In genomic region chr3:28780511-28780910, GRCm38 (mm10) we compare ENCODE assay signal across 8 mouse cellular contexts. TPM values are rescaled to one million over a fixed set of nuclear protein-coding genes. Genes with fewer than 3 reads are reported as not detected.
DNase-seq lines count a peak whose midpoint lies in the region; ATAC-seq and TF ChIP-seq lines count a peak whose summit lies in the region.

No protein-coding gene starts in this region.

- peaks cover 23% of the 10 kb centered on the region for H3K36me3 ChIP-seq in erythroblast, embryonic 14.5 days (ENCODE audit: control insufficient read depth)
- 0 out of 2 replicates have a peak, but pooled peaks cover 9% of the 10 kb centered on the region for H3K36me3 ChIP-seq in limb, embryonic 13.5 days
- no peaks in the 10 kb centered on the region for H3K36me3 ChIP-seq in stomach, postnatal 0 days (ENCODE audit: control insufficient read depth, insufficient read depth, low read length)

- no peak for TF ChIP-seq EP300 in stomach, postnatal 0 days (optimal IDR thresholded peaks at IDR 0.05)

- peaks cover 5% of the 10 kb centered on the region; the same call in 1 of the 2 replicates for H3K9me3 ChIP-seq in erythroblast, embryonic 14.5 days (ENCODE audit: control insufficient read depth, low read length)
- no peaks in the 10 kb centered on the region for H3K9me3 ChIP-seq in limb, embryonic 13.5 days
- no peaks in the 10 kb centered on the region for H3K9me3 ChIP-seq in stomach, postnatal 0 days (ENCODE audit: control insufficient read depth, low read length)

- H3K4me1 ChIP-seq in erythroblast, embryonic 14.5 days (ENCODE audit: control insufficient read depth), result peaks cover 67% of the 10 kb centered on the region
- peaks cover 9% of the 10 kb centered on the region; the same call in 1 of the 2 replicates for H3K4me1 ChIP-seq in limb, embryonic 13.5 days
- no peaks in the 10 kb centered on the region for H3K4me1 ChIP-seq in stomach, postnatal 0 days (replicated peaks; ENCODE audit: control insufficient read depth, insufficient read depth)

- H3K4me2 ChIP-seq in limb, embryonic 13.5 days (replicated peaks), result peak overlapping the region; percentile 96
- H3K4me2 ChIP-seq in stomach, postnatal 0 days (replicated peaks; ENCODE audit: low read depth), result peak overlapping the region; percentile 99

- H3K9ac ChIP-seq in limb, embryonic 13.5 days, result no peak overlapping the region
- H3K9ac ChIP-seq in stomach, postnatal 0 days (ENCODE audit: low read length), result no peak overlapping the region

- peaks cover 10% of the 10 kb centered on the region for H3K27me3 ChIP-seq in erythroblast, embryonic 14.5 days (ENCODE audit: control insufficient read depth)
- H3K27me3 ChIP-seq in limb, embryonic 13.5 days, result no peaks in the 10 kb centered on the region
- H3K27me3 ChIP-seq in stomach, postnatal 0 days (ENCODE audit: control insufficient read depth, insufficient read depth, low read length), result no peaks in the 10 kb centered on the region

- H3K4me3 ChIP-seq in erythroblast, embryonic 14.5 days (replicated peaks), result peak overlapping the region; percentile 89
- H3K4me3 ChIP-seq in limb, embryonic 13.5 days, result peak overlapping the region; percentile 83
- H3K4me3 ChIP-seq in stomach, postnatal 0 days (ENCODE audit: low read depth, low read length), result peak overlapping the region; percentile 63; the same call in 1 of the 2 replicates

- H3K27ac ChIP-seq in limb, embryonic 13.5 days, result no peak overlapping the region
- no peak overlapping the region for H3K27ac ChIP-seq in stomach, postnatal 0 days (replicated peaks)

- DNase-seq in right cerebral cortex, postnatal 10 days (ENCODE audit: low spot score in 2 of 2), result peak; percentile 25 to 34
- no peak for DNase-seq in right cerebral cortex, postnatal 25 days
- no peak for DNase-seq in stomach, postnatal 0 days (ENCODE audit: low spot score)
- no peak for DNase-seq in cerebellum, adult 8-10 months
- DNase-seq in cerebellum, adult 18-20 months, result no peak

- 72% methylated on average over 9 of the region's 9 CpGs for WGBS in limb, embryonic 13.5 days
- 77% methylated on average over 9 of the region's 9 CpGs for WGBS in stomach, postnatal 0 days

- ATAC-seq in erythroblast, adult 5-6 weeks (replicated peaks; ENCODE audit: low FRiP score, poor library complexity, severe bottlenecking), result no peak
- no peak for ATAC-seq in limb, embryonic 13.5 days (ENCODE audit: low FRiP score, low read depth)
- ATAC-seq in stomach, postnatal 0 days (ENCODE audit: low FRiP score, low TSS enrichment), result no peak

- no peak for TF ChIP-seq CTCF in stomach, postnatal 0 days (IDR thresholded peaks at IDR 0.05; ENCODE audit: low read depth)

RNA-seq across cellular contexts. Expression of gene Eif5a2, which starts 0.6 kb away (rescaled TPM):
- 0.05 and 0.10 TPM in 2 replicates for polyA plus RNA-seq in erythroblast, embryonic 14.5 days (2012)
- total RNA-seq in erythroblast, adult 5-6 weeks (2015; ENCODE audit: low replicate concordance), result 3.5 and 6.3 TPM in 2 replicates
- total RNA-seq in erythroblast, adult 5-6 weeks (2017; ENCODE audit: low replicate concordance), result 7.1 and 7.7 TPM in 2 replicates
- 8.8 and 9.0 TPM in 2 replicates for polyA plus RNA-seq in limb, embryonic 13.5 days (2015; fragmentation: Nextera tagmentation; extraction: Ambion mirVana)
- polyA plus RNA-seq in stomach, postnatal 0 days (2015; fragmentation: Nextera tagmentation; extraction: Ambion mirVana), result 1.2 and 1.5 TPM in 2 replicates

RNA-seq across cellular contexts. Expression of gene Rpl22l1, which starts 24.7 kb away (rescaled TPM):
- polyA plus RNA-seq in erythroblast, embryonic 14.5 days (2012), result 2.0 and 3.1 TPM in 2 replicates
- total RNA-seq in erythroblast, adult 5-6 weeks (2015; ENCODE audit: low replicate concordance), result 204 and 221 TPM in 2 replicates
- 28.6 and 67.2 TPM in 2 replicates for total RNA-seq in erythroblast, adult 5-6 weeks (2017; ENCODE audit: low replicate concordance)
- 396 and 403 TPM in 2 replicates for polyA plus RNA-seq in limb, embryonic 13.5 days (2015; fragmentation: Nextera tagmentation; extraction: Ambion mirVana)
- polyA plus RNA-seq in stomach, postnatal 0 days (2015; fragmentation: Nextera tagmentation; extraction: Ambion mirVana), result 404 and 420 TPM in 2 replicates

Comparison
In these comparisons a context has a peak if more than half of its experiments do, and no peak if none do; other contexts are left out.
1. DNase-seq: peak in right cerebral cortex, postnatal 10 days (2 of 2); none in right cerebral cortex, postnatal 25 days (single experiment), stomach, postnatal 0 days (single experiment), cerebellum, adult 8-10 months (single experiment) and cerebellum, adult 18-20 months (0 of 2).
2. RNA of gene Rpl22l1, which starts 24.7 kb away (polyA plus RNA-seq): 404 to 420 TPM in stomach, postnatal 0 days and 396 to 403 TPM in limb, embryonic 13.5 days; 2.0 to 3.1 TPM in erythroblast, embryonic 14.5 days; every median in the first group is over 10 times any median in the second.
3. Peak in every context shown above with its lines, with median percentiles within 50 percentile points of each other: H3K4me3 ChIP-seq.